Mouse (Mus musculus): ENCODE data around the gene Lct. TPM values are rescaled to one million over a fixed set of nuclear protein-coding genes. Genes with fewer than 3 reads are reported as not detected.
"Not testable (repeated sequence)": the region's sequence is repeated elsewhere in the genome, so short reads cannot be mapped to it uniquely, and the experiment has no call there.

Gene Lct
- total RNA-seq, 2 experiments from 2014 or later: 1.4 to 2.0 TPM

DNA sequence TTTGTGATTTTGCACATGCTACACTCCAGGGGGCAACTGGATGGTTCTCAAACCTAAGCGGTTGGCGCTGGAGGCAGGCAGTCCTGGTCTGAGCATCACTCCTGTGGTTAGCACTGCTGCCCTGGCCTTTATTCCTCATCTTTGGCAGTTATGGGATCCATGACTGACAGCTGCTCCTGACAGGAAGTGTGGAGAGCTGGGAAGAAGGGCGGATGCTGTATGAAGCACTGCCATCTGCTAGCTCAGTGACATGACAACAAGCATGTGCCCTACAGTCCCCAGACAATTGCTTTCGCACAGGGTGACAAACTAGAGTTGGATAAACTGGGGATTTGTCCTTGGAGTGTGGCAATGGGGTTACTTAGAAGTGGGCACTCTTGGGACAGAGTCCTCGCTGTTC, 37.8 kb downstream of the Lct start:
- intact Hi-C loops (cut with DNase I): no loop called here
- DNase-seq (ENCODE audit: extremely low spot score in 1 of 2, low spot score in 2 of 2): no peak
- no peak for TF ChIP-seq CTCF (IDR thresholded peaks at IDR 0.05)
- H3K4me3 ChIP-seq: no peak overlapping the region
- H3K27ac ChIP-seq: no peak overlapping the region

GRCm38 (mm10) chr1:128285136-128285535, 43.0 kb downstream of the Lct start:
- DNase-seq (ENCODE audit: extremely low spot score in 1 of 2, low spot score in 2 of 2): no peak
- intact Hi-C loops (cut with DNase I): no loop called here
- TF ChIP-seq CTCF (IDR thresholded peaks at IDR 0.05): no peak
- H3K4me3 ChIP-seq: no peak overlapping the region
- H3K27ac ChIP-seq: no peak overlapping the region

- Histone ChIP-seq H3K4me3 (no peak overlapping the region), H3K27ac (no peak overlapping the region)
- DNase-seq (ENCODE audit: extremely low spot score in 1 of 2, low spot score in 2 of 2): no peak
- intact Hi-C loops (cut with DNase I): no loop called here
- TF ChIP-seq CTCF (IDR thresholded peaks at IDR 0.05): no peak
Measured at GRCm38 (mm10) chr1:128284157-128284690, 43.9 kb downstream of the Lct start.

DNA sequence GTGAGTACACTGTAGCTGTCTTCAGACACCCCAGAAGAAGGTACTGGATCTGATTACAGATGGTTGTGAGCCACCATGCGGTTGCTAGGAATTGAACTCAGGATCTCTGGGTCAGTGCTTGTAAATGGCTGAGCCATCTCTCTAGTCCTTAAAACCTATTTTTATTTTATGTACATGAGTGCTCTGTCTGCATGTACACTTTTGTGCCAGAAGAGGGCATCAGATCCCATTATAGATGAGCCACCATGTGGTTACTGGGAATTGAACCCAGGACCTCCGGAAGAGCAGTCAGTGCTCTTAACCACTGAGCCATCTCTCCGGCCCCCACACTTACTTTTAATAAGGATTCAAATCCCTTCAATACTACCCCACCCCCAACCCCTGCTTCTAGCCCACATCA, 45.2 kb downstream of the Lct start:
- intact Hi-C loops (cut with DNase I): loop anchor here (2.0 kb wide), 1 partner anchor 550 kb away; no protein-coding TSS in a partner anchor
- Histone ChIP-seq H3K4me3 (no peak overlapping the region), H3K27ac (no peak overlapping the region)
- no peak for DNase-seq (ENCODE audit: extremely low spot score in 1 of 2, low spot score in 2 of 2)
- peak; percentile 24; the same call in 1 of the 2 replicates for TF ChIP-seq CTCF (IDR thresholded peaks at IDR 0.05)

GRCm38 (mm10) chr1:128281753-128282152, 46.4 kb downstream of the Lct start:
- Histone ChIP-seq H3K4me3 (no peak overlapping the region), H3K27ac (no peak overlapping the region)
- no peak for DNase-seq (ENCODE audit: extremely low spot score in 1 of 2, low spot score in 2 of 2)
- peak; percentile 41 for TF ChIP-seq CTCF (IDR thresholded peaks at IDR 0.05)
- intact Hi-C loops (cut with DNase I): loop anchor here (2.0 kb wide), 1 partner anchor 551 kb away; no protein-coding TSS in a partner anchor

GRCm38 (mm10) chr1:128278563-128278962, 49.6 kb downstream of the Lct start:
- no peak for DNase-seq (ENCODE audit: extremely low spot score in 1 of 2, low spot score in 2 of 2)
- TF ChIP-seq CTCF (IDR thresholded peaks at IDR 0.05): no peak
- H3K4me3 ChIP-seq: no peak overlapping the region
- no peak overlapping the region for H3K27ac ChIP-seq
- intact Hi-C loops (cut with DNase I): no loop called here

GRCm38 (mm10) chr1:128275908-128276307, 52.2 kb downstream of the Lct start:
- intact Hi-C loops (cut with DNase I): no loop called here
- no peak for TF ChIP-seq CTCF (IDR thresholded peaks at IDR 0.05)
- Histone ChIP-seq H3K27ac (no peak overlapping the region), H3K4me3 (no peak overlapping the region)
- DNase-seq (ENCODE audit: extremely low spot score in 1 of 2, low spot score in 2 of 2): no peak

DNA sequence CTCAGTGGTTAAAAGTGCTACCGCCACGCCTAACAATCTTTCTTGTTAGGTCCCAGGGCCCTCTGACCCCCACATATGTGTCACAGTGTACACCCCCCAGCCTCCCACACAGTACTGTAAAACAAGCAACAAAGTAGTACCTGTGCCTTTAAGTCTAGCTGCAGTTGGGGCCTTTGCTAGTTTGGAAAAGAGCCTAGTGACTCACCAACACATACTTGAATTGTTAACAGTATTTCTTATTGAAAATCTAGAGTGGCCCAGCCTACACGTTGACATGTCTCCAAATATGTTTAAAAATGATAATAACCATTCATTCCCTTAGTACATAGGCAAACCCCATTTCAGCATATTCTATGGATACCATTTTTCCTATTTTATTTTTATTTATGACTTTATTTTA, 57.4 kb downstream of the Lct start:
- TF ChIP-seq CTCF (IDR thresholded peaks at IDR 0.05): no peak
- DNase-seq (ENCODE audit: extremely low spot score in 1 of 2, low spot score in 2 of 2): no peak
- intact Hi-C loops (cut with DNase I): no loop called here
- H3K27ac ChIP-seq: no peak overlapping the region
- H3K4me3 ChIP-seq: no peak overlapping the region

DNA sequence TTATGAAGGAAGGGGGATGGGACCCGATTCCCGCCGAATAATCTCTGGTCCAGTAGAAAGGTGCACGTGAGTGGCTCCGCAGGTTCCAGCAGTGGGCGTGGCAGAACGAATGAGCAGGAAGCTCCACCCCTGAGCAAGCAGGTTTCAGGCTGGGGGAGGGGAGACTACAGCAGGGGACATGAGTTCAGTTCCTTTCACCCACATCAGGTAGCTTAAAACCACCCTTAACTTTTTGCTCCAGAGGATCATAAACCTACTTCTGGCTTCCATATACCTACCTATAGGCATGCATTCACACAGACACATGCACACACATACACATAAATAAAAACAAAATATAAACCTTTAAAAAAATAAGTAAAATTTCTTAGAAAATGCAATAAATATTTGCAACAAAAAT, 61.1 kb downstream of the Lct start:
- H3K27ac ChIP-seq; DNase-seq (ENCODE audit: extremely low spot score in 1 of 2, low spot score in 2 of 2); intact Hi-C loops (cut with DNase I); H3K4me3 ChIP-seq: not testable (repeated sequence)

- Histone ChIP-seq H3K4me3 (peak overlapping the region; percentile 98), H3K27ac (peak overlapping the region; percentile 94)
- no peak for TF ChIP-seq CTCF (IDR thresholded peaks at IDR 0.05)
- peak in 1 of 2 experiments; percentile 27 for DNase-seq (ENCODE audit: extremely low spot score in 1 of 2, low spot score in 2 of 2)
- intact Hi-C loops (cut with DNase I): loop anchor here (5.0 kb wide), 1 partner anchor 418 kb away; no protein-coding TSS in a partner anchor
Measured at GRCm38 (mm10) chr1:128244727-128245355, 83.3 kb downstream of the Lct start.

DNA sequence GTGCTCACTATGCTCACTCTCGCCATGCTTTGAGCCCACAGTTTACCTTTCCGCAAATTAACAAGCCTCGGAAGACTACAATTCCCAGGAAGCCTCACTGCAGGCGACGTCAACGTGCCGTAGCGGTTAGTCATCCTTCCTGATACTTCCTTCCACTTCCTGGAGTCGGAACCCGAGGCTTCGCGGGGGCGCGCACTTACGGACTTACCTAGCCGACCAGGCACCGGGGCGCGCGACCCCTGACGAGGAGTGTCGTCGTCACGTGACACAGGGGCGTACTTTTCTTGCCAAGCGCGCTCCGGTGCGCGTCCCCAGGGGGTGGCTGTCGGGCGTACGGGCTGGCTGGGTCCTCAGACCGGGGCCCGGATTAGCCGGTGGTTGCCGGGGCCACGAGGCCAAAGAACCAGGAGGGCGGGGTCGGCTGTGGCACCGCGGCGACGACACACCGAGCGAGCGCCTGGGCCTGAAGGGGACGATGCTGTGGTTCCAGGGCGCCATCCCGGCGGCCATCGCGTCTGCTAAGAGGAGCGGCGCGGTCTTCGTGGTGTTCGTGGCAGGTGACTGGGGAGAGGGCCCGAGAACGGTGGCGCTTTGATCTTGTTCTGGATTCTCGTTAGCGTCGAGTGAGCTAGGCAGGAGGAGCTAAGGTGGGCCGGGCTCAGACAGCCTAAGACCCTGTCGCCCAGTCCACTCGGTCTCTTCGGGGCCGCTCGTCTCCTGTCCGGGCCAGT, 84.0 kb downstream of the Lct start:
- no peak for TF ChIP-seq CTCF (IDR thresholded peaks at IDR 0.05)
- intact Hi-C loops (cut with DNase I): no loop called here
- DNase-seq (ENCODE audit: extremely low spot score in 1 of 2, low spot score in 2 of 2): peak; percentile 91 to 95

GRCm38 (mm10) chr1:128243627-128243995, 84.5 kb downstream of the Lct start, which contains the start of gene Ubxn4:
Gene Ubxn4 (plus strand): TSS chr1:128243964.
- DNase-seq (ENCODE audit: extremely low spot score in 1 of 2, low spot score in 2 of 2): no peak
- intact Hi-C loops (cut with DNase I): no loop called here

More for the DNA sequence above, 84.0 kb downstream of the Lct start:
- Histone ChIP-seq H3K4me3 (peak overlapping the region; percentile 98), H3K27ac (peak overlapping the region; percentile 94)

More at GRCm38 (mm10) chr1:128243627-128243995, 84.5 kb downstream of the Lct start, which contains the start of gene Ubxn4:
- no peak for TF ChIP-seq CTCF (IDR thresholded peaks at IDR 0.05)
- Histone ChIP-seq H3K4me3 (peak within 1 kb of the TSS; percentile 98), H3K27ac (peak within 1 kb of the TSS; percentile 94)

All from left cerebral cortex, adult 2 months (tissue).